Mouse (Mus musculus) hindbrain, postnatal 0 days (tissue): ENCODE data around the gene Cdk8. TPM values are rescaled to one million over a fixed set of nuclear protein-coding genes. Genes with fewer than 3 reads are reported as not detected.

Source experiments
- ATAC-seq: fragments of 200-750 bp; cut with Nextera tagmentation; 2 replicates; pipeline ENCODE4 v1.8.0; 2017; ENCODE audit warnings: mild to moderate bottlenecking, moderate TSS enrichment, moderate library complexity
- DNase-seq: peaks from one replicate; pipeline ENCODE4 v3.0.0-alpha.2; 2015; ENCODE audit warnings: low spot score
- H3K27ac ChIP-seq: fragments of 300-500 bp; sonication (generic); 2 replicates; pipeline ENCODE4 v1.5.1; 2014; ENCODE audit warnings: mild to moderate bottlenecking
- H3K27me3 ChIP-seq: fragments of 300-500 bp; sonication (generic); 2 replicates; pipeline ENCODE4 v1.6.1; 2014; ENCODE audit warnings: low read length, mixed read lengths; ENCODE audit not compliant: insufficient read depth
- H3K36me3 ChIP-seq: fragments of 300-500 bp; sonication (generic); 2 replicates; pipeline ENCODE4 v1.6.1; 2014; ENCODE audit warnings: low read length, mixed read lengths; ENCODE audit not compliant: insufficient read depth
- H3K4me1 ChIP-seq: fragments of 300-500 bp; sonication (generic); 2 replicates; pipeline ENCODE4 v1.6.1; 2014; ENCODE audit warnings: antibody characterized with exemption, low read length, mixed read lengths; ENCODE audit not compliant: insufficient read depth
- H3K4me2 ChIP-seq: fragments of 300-500 bp; sonication (generic); 2 replicates; pipeline ENCODE4 v1.6.1; 2014; ENCODE audit warnings: low read depth, mild to moderate bottlenecking, low read length, moderate library complexity, mixed read lengths
- H3K4me3 ChIP-seq: fragments of 300-500 bp; sonication (generic); 2 replicates; pipeline ENCODE4 v1.5.1; 2014; ENCODE audit warnings: low read length
- H3K9ac ChIP-seq: fragments of 300-500 bp; sonication (generic); replicated peaks from 2 replicates; pipeline ENCODE4 v1.6.1; 2014; ENCODE audit warnings: mild to moderate bottlenecking, low read length, moderate library complexity, mixed read lengths
- H3K9me3 ChIP-seq: fragments of 300-500 bp; sonication (generic); 2 replicates; pipeline ENCODE4 v1.6.1; 2016; ENCODE audit warnings: low read length, mixed read lengths
- CTCF ChIP-seq: IDR thresholded peaks from 2 replicates; pipeline ENCODE4 v1.5.1; 2016; ENCODE audit warnings: antibody characterized with exemption, control low read depth, low read depth
- WGBS: fragments of 180-500 bp; shearing (Covaris S2); extraction: QIAGEN DNeasy Blood & Tissue Kit; methylation state at CpG from one replicate; pipeline ENCODE4 v1.1.7; 2014; 5-methylcytosine and 5-hydroxymethylcytosine counted together
- polyA plus RNA-seq: library from polyadenylated mRNA; unstranded; fragments of >200 nt; fragmentation: Nextera tagmentation; extraction: Ambion mirVana; gene quantifications from 2 replicates; pipeline ENCODE4 v1.2.1, GENCODE M21; 2015
- total RNA-seq: library from RNA; depleted of rRNA; stranded (reverse); fragments of >200 nt; gene quantifications from 2 replicates; pipeline ENCODE4 v1.2.3, GENCODE M21; 2014

Gene Cdk8
- total and polyA plus RNA-seq, 2 experiments from 2014 or later = 13.2 to 33.8 TPM

DNA sequence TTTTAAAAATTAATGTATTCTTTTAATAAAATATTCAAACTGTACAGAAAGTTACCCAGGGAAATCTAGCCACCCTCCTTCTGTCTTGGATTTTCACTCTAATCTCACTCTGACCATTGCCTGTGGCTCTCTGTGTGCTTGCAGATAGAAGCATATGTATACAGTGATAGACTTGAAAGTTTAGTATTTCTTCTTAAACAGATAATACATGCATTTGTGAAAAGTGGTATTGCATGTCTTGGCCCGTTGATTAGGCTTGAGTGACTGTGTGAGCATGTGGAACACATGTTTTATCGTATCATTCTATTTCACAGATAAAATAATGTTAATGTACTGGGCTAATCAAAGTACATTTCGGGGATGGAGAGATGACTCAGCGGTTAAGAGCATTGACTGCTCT lies 14.2 kb downstream of the Cdk8 start:
- no peak for ATAC-seq
- Histone ChIP-seq H3K4me3 (no peak overlapping the region), H3K27me3 (no peaks in the 10 kb centered on the region), H3K9ac (no peak overlapping the region), H3K4me2 (no peak overlapping the region), H3K9me3 (no peaks in the 10 kb centered on the region), H3K36me3 (no peaks in the 10 kb centered on the region), H3K27ac (no peak overlapping the region), H3K4me1 (no peaks in the 10 kb centered on the region)
- 94% methylated on average over 4 of the region's 4 CpGs for WGBS
- DNase-seq = no peak
- no peak for TF ChIP-seq CTCF

DNA sequence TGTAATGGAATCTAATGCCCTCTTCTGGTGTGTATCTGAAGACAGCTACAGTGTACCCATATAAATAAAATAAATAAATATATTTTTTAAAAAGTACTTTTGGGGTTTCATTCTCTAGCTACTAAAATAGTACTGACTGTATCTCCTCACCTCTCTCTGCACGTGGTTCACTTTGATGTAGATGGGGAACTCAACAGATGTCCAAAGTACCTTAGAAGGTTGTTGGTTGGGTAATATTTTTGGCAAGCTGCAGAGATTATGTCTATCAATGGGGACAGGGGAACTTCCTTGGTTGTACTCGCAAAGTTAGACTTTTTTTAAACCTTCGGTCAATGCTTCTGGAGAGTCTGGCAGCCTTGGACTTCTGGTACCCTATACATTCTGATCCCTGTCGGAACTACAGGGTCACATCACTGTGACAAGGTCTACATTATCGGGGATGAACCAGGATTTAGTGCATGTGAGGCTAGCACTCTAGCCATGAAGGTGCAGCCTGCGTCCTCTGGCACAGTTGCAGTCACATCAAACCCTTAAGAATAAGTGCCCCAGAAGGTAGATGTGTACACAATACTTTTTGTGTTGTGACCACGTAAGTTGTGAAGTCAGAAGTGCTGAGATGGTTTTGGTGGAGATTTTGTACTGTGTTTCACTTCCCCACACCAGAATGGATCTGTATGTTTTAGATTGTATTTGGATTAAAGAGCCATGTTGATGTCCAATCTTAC lies 14.8 kb downstream of the Cdk8 start:
- TF ChIP-seq CTCF = no peak
- H3K9ac ChIP-seq = no peak overlapping the region
- no peaks in the 10 kb centered on the region for H3K4me1 ChIP-seq
- ATAC-seq (no peak), DNase-seq (no peak)
- WGBS = 92% methylated on average over 7 of the region's 7 CpGs
- H3K9me3 ChIP-seq = no peaks in the 10 kb centered on the region
- H3K4me3 ChIP-seq = no peak overlapping the region
- H3K27ac ChIP-seq = no peak overlapping the region
- H3K36me3 ChIP-seq = no peaks in the 10 kb centered on the region
- H3K4me2 ChIP-seq = no peak overlapping the region
- H3K27me3 ChIP-seq = no peaks in the 10 kb centered on the region

DNA sequence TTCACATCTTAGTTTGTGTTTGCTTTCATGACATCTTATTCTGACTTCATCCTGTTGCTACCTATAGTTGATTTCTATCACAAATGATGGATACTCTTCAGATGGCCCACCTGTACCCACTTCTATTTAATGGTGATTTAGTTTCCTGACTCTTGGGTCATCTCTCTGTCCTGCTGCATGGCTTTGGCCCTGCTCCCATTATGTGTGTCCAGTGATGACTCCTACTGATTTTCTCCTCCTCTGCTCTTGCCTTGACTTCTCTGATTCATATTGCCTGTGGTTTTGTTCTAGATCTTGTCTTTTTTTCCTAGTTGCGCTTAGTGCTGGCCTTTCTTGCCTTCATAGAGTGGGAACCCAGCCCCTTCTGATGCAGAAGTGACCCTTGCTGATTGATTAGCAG lies 15.4 kb downstream of the Cdk8 start:
- DNase-seq = no peak
- WGBS = 97% methylated on average over 1 of the region's 1 CpGs

DNA sequence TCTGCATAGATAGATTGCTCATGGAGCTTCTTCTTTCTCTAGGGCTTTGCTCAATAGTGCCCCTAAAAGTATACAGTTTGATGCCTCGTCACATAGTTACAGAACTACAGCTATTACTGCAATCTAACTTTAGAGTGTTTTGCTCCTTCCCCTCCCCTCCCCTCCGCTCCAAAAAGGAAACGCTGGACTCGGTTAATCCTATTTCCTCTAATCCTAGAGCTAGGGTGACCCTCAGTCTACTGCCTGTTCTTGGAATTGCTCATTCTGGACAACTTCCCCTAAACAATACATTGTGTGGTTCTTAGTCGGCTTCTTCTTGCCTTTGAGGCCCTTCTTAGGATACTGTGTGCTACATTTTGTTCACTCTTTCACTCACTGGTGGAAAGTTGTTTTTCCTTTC lies 16.7 kb downstream of the Cdk8 start:
- no peak overlapping the region for H3K27ac ChIP-seq
- DNase-seq (no peak), ATAC-seq (no peak)
- WGBS = 70% methylated on average over 5 of the region's 5 CpGs
- no peak overlapping the region for H3K4me2 ChIP-seq
- no peaks in the 10 kb centered on the region for H3K9me3 ChIP-seq
- H3K4me1 ChIP-seq = no peaks in the 10 kb centered on the region
- no peak for TF ChIP-seq CTCF
- no peaks in the 10 kb centered on the region for H3K36me3 ChIP-seq
- no peaks in the 10 kb centered on the region for H3K27me3 ChIP-seq
- H3K9ac ChIP-seq = no peak overlapping the region
- no peak overlapping the region for H3K4me3 ChIP-seq

More for the DNA sequence above, 15.4 kb downstream of the Cdk8 start:
- H3K4me2 ChIP-seq = no peak overlapping the region
- H3K36me3 ChIP-seq = no peaks in the 10 kb centered on the region
- ATAC-seq = no peak
- H3K27ac ChIP-seq = no peak overlapping the region
- no peaks in the 10 kb centered on the region for H3K4me1 ChIP-seq
- H3K4me3 ChIP-seq = no peak overlapping the region
- no peak for TF ChIP-seq CTCF
- no peaks in the 10 kb centered on the region for H3K27me3 ChIP-seq
- no peak overlapping the region for H3K9ac ChIP-seq
- no peaks in the 10 kb centered on the region for H3K9me3 ChIP-seq

DNA sequence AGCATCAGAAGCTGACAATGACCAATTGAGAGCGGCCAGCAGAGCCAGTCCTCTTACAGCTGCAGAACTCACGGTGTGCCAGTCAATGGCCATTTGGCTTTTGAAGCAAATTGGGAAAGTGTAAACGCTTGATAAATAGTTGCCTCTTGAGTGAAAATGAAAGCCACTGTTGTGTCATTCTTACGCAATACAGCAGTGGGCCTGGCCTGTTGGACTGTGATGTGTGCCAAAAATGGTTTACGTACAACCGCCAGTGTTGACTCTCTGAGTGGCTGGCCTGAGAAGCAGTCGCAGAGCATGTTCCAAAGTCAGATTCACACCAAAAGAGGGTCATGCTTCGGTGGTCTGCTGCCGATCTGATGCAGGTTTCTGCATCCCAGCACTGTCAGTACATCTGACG lies 17.7 kb downstream of the Cdk8 start:
- DNase-seq (peak; percentile 17), ATAC-seq (no peak)
- H3K36me3 ChIP-seq = no peaks in the 10 kb centered on the region
- no peak overlapping the region for H3K4me3 ChIP-seq
- H3K4me2 ChIP-seq = no peak overlapping the region
- no peaks in the 10 kb centered on the region for H3K27me3 ChIP-seq
- WGBS = 75% methylated on average over 10 of the region's 10 CpGs
- H3K27ac ChIP-seq = no peak overlapping the region
- H3K9me3 ChIP-seq = no peaks in the 10 kb centered on the region
- no peak for TF ChIP-seq CTCF
- no peaks in the 10 kb centered on the region for H3K4me1 ChIP-seq
- H3K9ac ChIP-seq = no peak overlapping the region

DNA sequence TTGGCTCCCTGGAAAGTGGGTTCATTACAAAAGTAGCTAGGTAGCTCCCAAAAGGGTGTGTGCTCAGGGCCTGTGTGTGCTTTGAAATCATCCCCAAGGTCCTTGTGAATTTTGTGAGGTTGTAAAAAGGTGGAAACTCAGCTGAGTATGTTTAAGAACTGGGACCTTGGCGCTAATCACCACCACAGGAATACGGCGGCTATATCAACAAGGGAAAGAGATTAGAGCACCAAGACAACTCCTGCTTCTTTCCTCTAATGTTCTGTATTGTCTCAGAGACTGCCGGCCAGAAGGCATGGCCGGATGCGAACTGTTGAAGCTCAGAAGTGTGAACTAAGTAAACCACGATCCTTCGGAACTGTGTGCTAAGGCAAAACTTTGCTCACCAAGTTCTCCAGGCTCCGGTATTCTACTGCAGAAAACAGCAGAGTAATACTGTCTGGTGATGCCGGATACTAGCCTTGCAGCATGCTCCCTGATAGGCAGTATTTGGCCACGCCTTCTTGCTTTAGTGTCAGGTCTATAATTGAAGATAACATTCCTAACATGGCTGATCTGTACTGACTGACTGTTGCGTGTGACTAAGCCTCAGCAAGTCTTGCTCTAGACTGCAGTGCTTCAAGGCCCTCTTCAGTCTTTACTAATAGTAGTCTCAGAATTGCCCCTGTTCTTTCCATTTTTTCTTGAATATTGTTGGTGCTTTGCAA lies 19.5 kb downstream of the Cdk8 start:
- H3K36me3 ChIP-seq = no peaks in the 10 kb centered on the region
- no peak overlapping the region for H3K4me3 ChIP-seq
- ATAC-seq = no peak
- no peak overlapping the region for H3K9ac ChIP-seq
- 94% methylated on average over 12 of the region's 12 CpGs for WGBS
- no peaks in the 10 kb centered on the region for H3K4me1 ChIP-seq
- no peaks in the 10 kb centered on the region for H3K9me3 ChIP-seq
- no peak overlapping the region for H3K27ac ChIP-seq
- no peak for TF ChIP-seq CTCF
- H3K4me2 ChIP-seq = no peak overlapping the region
- no peak for DNase-seq
- H3K27me3 ChIP-seq = no peaks in the 10 kb centered on the region
